Mouse (Mus musculus): ENCODE results near the gene Itpkc. TPM values are rescaled to one million over a fixed set of nuclear protein-coding genes. Genes with fewer than 3 reads are reported as not detected.

Itpkc gene
- 10 to 100 TPM; 14.9 TPM for total RNA-seq (2023)

DNA sequence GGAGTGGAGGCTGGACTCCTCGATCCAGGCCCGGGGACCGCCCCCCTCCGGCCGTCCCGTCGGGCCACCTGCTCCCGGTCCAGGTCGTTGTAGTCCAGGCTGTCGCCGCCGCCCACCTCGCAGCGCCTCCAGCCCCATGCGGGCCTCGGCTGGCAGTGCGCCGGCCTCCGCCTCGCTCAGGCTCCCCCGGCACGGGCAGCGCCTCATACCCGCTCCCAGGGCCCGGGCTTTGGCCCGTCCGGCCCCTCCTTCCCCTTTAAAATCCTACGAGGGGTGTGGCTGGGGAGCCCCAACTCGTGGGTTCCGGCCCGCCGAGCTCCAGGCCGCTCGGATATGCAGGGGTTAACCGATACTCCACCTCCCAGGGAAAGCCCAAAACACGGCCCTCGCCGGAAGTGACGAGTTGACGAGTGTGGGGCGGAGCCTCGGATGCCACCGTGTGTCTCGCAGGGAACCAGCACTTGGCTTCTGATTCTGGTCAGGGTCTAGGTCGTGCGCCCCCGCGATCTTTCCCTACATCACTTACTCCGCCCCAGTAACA is at the start of gene Itpkc:
Gene Itpkc, minus strand, starts transcription at position 381 of the 541 bp plus-strand sequence.

GRCm38 (mm10) chr7:27258205-27258899 is 29.9 kb upstream of the Itpkc start, which contains the start of gene Numbl:
Gene Numbl, plus strand, starts transcription at chr7:27258433.

GRCm38 (mm10) chr7:27232781-27233281 is 4.4 kb upstream of the Itpkc start, which contains the start of gene Coq8b:
Gene Coq8b, plus strand, starts transcription at chr7:27233023.

DNA sequence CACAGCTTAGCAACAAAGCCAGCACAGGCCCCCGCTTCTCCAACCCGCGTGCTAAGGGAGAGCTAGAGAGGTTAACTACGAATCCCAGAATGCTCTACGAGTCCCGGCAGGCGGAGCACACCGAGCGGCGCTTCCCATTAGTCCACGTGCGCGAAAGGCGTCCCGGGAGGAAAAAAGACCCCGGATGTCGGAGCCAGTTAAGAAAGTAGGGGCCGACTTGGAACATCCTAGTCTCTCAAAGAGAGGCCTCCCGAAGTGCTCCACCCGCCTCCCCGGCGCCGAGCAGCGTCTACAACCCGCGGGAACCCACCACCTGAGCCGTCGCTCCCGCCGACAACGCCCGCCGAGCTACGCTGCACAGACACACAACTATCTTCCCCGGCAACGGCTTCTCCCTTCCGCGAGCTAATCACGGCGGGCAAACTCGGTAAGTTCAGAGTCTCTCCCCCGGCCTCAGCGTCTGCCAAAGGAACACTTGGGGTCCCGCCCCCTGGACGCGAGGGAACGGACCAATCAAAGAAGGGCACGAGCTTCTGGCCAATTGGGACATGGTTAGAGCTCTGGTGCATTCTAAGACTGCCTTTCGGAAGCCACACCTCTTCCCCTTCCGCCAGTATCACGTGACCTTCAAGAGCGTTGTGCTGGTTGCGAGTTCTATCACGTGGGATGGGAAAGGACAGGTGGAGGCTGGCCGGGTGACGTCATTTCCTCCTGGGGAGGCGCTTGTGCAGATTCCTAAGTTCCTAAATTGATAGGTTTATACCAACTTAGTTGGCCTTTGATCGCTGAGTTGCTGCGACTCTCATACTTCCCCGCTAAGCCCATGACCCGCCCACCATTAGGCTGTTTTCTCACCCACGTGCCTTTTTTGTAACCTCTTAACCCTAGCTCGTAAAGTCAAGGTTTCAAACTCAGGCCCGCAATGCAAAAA is 32.5 kb downstream of the Itpkc start, which contains the start of the genes BC024978 and Snrpa:
Gene BC024978, plus strand, starts transcription at position 101 of the 931 bp plus-strand sequence.
Gene Snrpa, minus strand, starts transcription at position 591 of the 931 bp plus-strand sequence.

DNA sequence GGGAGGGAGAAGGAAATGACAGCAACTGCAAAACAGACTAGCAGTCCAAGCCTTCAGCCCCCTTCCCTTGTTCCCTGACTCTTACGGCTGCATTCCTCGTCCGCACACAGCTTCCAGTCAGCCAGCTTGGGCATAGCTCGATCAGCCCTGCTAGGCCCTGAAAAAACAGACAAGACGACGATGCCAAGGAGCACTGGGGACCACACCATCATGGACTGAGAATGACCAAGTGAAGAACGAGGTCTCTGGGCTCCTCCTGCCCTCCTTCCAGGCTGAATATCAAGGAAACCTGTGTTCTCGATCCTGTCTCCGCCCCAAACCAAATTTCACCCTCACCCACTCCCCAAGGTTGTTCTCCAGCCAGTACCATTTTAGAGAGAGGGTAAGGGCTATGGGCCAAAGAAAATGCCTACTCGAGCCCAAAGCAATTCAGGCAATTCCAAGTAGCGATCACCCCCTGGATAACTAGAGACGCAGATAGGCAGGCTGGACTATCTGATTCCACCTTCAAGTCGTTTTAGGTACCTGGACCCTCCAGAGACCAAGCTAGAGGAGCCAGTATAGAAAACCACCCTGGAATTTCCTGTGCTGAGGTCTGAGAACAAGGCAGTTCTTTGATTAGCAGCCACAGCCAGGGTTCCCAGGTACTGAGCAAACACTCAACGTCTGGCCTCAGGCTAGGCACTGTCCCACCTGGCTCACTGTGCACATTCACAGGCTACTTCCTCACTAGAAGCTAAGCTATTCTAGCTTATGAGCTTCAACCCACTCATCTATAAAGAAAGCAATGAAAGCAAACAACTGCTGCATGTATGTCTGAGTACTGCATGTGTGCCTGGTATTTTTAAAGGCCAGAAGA is 47.4 kb downstream of the Itpkc start, which contains the start of the genes Gm21983 and Mia:
Gene Gm21983, minus strand, starts transcription at position 250 of the 859 bp plus-strand sequence.
Gene Mia, minus strand, starts transcription at position 321 of the 859 bp plus-strand sequence.

DNA sequence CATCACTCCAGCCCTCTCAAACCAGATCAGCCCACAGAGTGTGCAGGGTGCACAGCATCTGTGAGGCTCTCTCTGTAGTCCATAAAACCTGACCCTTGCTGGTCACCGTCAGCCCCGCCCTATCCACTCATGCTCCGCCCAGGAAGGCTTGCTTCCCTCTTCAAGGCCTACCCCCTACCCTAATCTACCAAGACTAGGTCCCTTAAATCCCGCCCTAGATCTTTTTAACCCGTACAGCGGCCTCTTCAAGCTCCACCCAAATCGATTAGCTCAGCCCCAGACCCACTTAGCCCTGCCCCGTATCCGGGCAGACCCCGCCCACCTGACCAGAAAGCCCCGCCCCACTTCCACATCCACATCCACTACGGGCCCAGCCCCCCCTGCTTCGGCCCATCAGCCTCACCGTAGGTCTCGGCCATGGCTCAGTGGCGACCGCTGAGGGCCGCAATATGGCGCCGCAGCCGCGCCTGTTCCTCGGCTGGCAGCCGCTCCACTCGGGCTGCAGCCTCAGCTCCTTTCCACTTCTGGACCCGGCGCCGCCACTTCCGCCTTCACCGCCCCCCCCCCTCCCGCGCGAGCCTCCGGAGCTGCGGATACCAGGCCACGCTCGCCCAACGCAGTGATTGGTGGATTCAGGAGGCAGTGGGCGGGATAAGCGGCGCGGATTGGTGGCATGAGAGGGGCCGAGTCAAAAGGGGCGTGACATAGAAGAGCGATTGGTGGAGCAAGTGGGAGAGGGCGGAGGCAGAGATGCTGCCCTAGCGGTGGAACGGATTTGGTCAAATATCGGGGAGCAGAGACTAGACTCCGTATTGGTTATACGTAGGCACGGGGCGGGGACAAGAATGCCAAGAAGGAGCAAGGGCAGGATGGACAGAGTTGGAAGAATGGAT is 49.9 kb downstream of the Itpkc start, which contains the start of gene Rab4b:
Gene Rab4b, minus strand, starts transcription at position 573 of the 893 bp plus-strand sequence.

DNA sequence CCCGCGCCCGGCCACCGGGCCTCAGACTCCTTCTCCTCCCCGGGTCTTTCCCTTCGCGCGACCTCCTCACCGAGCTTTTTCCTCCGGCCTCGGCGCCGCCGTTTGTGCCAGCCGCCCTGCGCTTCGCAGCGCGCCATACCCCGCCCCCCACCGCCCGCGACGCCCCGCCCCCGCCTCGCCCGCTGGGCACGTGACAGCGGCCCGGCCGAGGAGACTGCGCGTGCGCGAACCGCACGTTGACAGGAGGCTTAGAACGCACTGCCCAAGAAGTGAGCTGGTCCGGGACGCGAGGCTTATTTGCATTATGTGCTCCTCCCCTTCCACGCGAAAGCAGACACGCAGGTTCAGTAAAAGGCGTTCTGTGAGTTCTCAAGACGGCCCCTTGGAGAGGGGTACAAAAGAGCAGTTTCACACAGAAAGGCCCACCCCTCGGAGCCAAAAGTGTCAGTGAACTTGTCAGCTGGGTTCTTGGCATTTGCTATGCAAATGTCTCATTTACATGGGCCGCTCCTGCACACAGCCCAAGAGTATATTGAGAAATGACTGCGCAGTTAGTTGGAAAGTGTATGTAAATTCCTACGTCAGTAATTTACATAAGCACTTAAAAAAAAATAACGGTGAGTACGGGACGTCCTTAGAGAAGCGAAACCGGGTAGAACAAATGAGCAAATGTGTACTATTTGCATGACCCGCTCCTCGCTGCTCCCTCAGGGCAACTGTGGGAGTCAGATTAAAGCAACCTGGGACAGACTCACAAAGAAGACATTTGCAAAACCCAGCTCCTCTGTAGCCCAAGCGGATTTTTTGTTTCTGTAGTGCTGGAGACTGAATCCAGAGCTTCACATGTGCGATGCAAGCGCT is 61.6 kb downstream of the Itpkc start, which contains the start of gene Egln2:
Gene Egln2, minus strand, starts transcription at position 189 of the 861 bp plus-strand sequence.

Other genes starting within 250 kb of the Itpkc start
- gene Cyp2a12, start 199.6 kb downstream of the Itpkc start, total RNA-seq (2023), result not detected
- gene Cyp2f2, start 108.8 kb downstream of the Itpkc start, total RNA-seq (2023), result not detected
- not detected for gene Cyp2t4, start 74.9 kb downstream of the Itpkc start, total RNA-seq (2023)
- gene Egln2, start 61.9 kb downstream of the Itpkc start, total RNA-seq (2023), result 10 to 100 TPM; 86.3 to 86.7 TPM
- gene Rab4b, start 49.8 kb downstream of the Itpkc start, total RNA-seq (2023), result 10 to 100 TPM; 91.2 to 94.2 TPM
- not detected for gene Gm21983, start 47.6 kb downstream of the Itpkc start, total RNA-seq (2023)
- under 1 TPM in 1 of 2 experiments, not detected in 1; 0.80 TPM for gene Mia, start 47.5 kb downstream of the Itpkc start, total RNA-seq (2023)
- 10 to 100 TPM; 16.2 to 19.2 TPM for gene BC024978, start 32.9 kb downstream of the Itpkc start, total RNA-seq (2023)
- gene Snrpa, start 32.4 kb downstream of the Itpkc start, total RNA-seq (2023), result 10 to 100 TPM; 69.5 to 79.4 TPM
- 10 to 100 TPM; 14.7 to 22.1 TPM for gene Coq8b, start 4.4 kb upstream of the Itpkc start, total RNA-seq (2023)
- 1 to 10 TPM; 2.2 to 3.0 TPM for gene Numbl, start 29.8 kb upstream of the Itpkc start, total RNA-seq (2023)
- under 1 TPM; 0.56 to 0.90 TPM for gene Ltbp4, start 109.0 kb upstream of the Itpkc start, total RNA-seq (2023)
- 10 to 100 TPM; 80.3 to 82.3 TPM for gene Shkbp1, start 127.4 kb upstream of the Itpkc start, total RNA-seq (2023)
- 1 to 10 TPM; 1.4 to 6.8 TPM for gene Gm20479, start 128.8 kb upstream of the Itpkc start, total RNA-seq (2023)
- gene Sptbn4, start 219.0 kb upstream of the Itpkc start, total RNA-seq (2023), result not detected
- gene Blvrb, start 219.3 kb upstream of the Itpkc start, total RNA-seq (2023), result 10 to 100 TPM; 11.0 to 13.4 TPM
- 10 to 100 TPM; 13.1 to 15.4 TPM for gene Sertad3, start 245.1 kb upstream of the Itpkc start, total RNA-seq (2023)

Measured in T-cell, adult 66 days (primary cell).